Mouse (Mus musculus) heart, embryonic 15.5 days (tissue): ENCODE results near the gene Bdnf. TPM values are rescaled to one million over a fixed set of nuclear protein-coding genes. Genes with fewer than 3 reads are reported as not detected.

ENCODE experiments used
- ATAC-seq: fragments of 200-750 bp; cut with Nextera tagmentation; replicated peaks from 2 replicates; pipeline ENCODE4 v1.8.0; 2017; ENCODE audit warnings: low read depth, moderate TSS enrichment; ENCODE audit not compliant: insufficient number of reproducible peaks, insufficient read depth, low FRiP score
- H3K27ac ChIP-seq: fragments of 300-500 bp; sonication (generic); 2 replicates; pipeline ENCODE4 v1.5.1; 2015; ENCODE audit warnings: mild to moderate bottlenecking, inconsistent platforms
- H3K27me3 ChIP-seq: fragments of 300-500 bp; sonication (generic); 2 replicates; pipeline ENCODE4 v1.6.1; 2015; ENCODE audit warnings: inconsistent platforms
- H3K36me3 ChIP-seq: fragments of 300-500 bp; sonication (generic); 2 replicates; pipeline ENCODE4 v1.6.1; 2015; ENCODE audit warnings: mild to moderate bottlenecking, inconsistent platforms
- H3K4me1 ChIP-seq: fragments of 300-500 bp; sonication (generic); replicated peaks from 2 replicates; pipeline ENCODE4 v1.6.1; 2015; ENCODE audit warnings: inconsistent platforms
- H3K4me2 ChIP-seq: fragments of 300-500 bp; sonication (generic); 2 replicates; pipeline ENCODE4 v1.6.1; 2015; ENCODE audit warnings: inconsistent platforms, mild to moderate bottlenecking, moderate library complexity
- H3K4me3 ChIP-seq: fragments of 300-500 bp; sonication (generic); 2 replicates; pipeline ENCODE4 v1.5.1; 2015; ENCODE audit warnings: mild to moderate bottlenecking, inconsistent platforms
- H3K9ac ChIP-seq: fragments of 300-500 bp; sonication (generic); 2 replicates; pipeline ENCODE4 v1.6.1; 2015; ENCODE audit warnings: mild to moderate bottlenecking, inconsistent platforms
- H3K9me3 ChIP-seq: fragments of 300-500 bp; sonication (generic); replicated peaks from 2 replicates; pipeline ENCODE4 v1.6.1; 2016; ENCODE audit warnings: inconsistent platforms
- WGBS: fragments of 180-500 bp; shearing (Covaris S2); methylation state at CpG from one replicate; pipeline ENCODE4 v1.1.7; 2015; ENCODE audit warnings: mixed read lengths; 5-methylcytosine and 5-hydroxymethylcytosine counted together
- polyA plus RNA-seq: library from polyadenylated mRNA; unstranded; fragments of >200 nt; fragmentation: Nextera tagmentation; extraction: Ambion mirVana; gene quantifications from 2 replicates; pipeline ENCODE4 v1.2.1, GENCODE M21; 2015

Bdnf gene
- polyA plus RNA-seq, 1 experiment from 2014 or later = 0.50 TPM

DNA sequence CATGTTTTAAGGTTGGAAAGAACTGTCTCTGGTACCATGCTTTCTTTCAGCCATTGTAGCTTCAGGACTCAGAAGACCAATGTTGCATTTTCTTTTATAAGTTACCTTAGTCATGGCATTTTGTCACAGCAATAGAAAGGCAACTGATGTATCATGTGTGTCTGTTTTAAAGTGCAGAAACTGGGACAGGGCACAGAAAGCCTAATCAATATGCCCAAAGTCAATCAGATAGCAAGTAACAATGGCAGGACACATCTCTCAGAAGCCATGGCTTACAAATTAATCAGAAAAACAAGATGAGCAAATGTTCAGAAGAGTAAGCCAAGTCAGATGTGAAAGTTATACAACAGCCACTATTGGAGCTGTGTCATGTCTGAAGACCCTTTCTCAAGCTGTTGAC is 73.9 kb downstream of the Bdnf start:
- no peak overlapping the region for H3K4me2 ChIP-seq
- H3K9me3 ChIP-seq = no peaks in the 10 kb centered on the region
- H3K9ac ChIP-seq = no peak overlapping the region

DNA sequence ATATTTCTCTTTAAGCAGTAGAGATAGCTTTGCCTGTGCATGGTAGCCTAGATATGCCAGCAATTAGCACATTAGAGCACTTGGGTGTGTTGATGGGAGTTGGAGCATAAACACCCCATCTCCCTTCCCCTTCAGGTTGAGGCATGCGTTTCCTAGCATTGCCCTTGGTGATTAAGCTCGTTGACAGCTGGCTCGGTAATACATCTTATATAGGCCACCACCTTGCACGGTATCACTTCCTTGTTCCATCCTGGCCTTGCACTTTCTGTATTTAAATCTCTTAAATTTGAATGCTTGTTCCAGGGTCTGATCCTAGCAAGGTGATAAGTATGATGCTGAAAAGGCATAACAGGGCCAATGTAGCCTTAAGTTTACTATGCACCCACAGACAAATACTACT is 74.3 kb downstream of the Bdnf start:
- Histone ChIP-seq H3K4me2 (no peak overlapping the region), H3K9me3 (no peaks in the 10 kb centered on the region), H3K4me3 (no peak overlapping the region), H3K9ac (no peak overlapping the region), H3K4me1 (no peaks in the 10 kb centered on the region), H3K27me3 (no peaks in the 10 kb centered on the region), H3K36me3 (no peaks in the 10 kb centered on the region), H3K27ac (no peak overlapping the region)
- WGBS = 64% methylated on average over 4 of the region's 4 CpGs
- no peak for ATAC-seq

More for the DNA sequence above, 73.9 kb downstream of the Bdnf start:
- Histone ChIP-seq H3K4me1 (no peaks in the 10 kb centered on the region), H3K4me3 (no peak overlapping the region), H3K27ac (no peak overlapping the region), H3K36me3 (no peaks in the 10 kb centered on the region), H3K27me3 (no peaks in the 10 kb centered on the region)
- no peak for ATAC-seq

DNA sequence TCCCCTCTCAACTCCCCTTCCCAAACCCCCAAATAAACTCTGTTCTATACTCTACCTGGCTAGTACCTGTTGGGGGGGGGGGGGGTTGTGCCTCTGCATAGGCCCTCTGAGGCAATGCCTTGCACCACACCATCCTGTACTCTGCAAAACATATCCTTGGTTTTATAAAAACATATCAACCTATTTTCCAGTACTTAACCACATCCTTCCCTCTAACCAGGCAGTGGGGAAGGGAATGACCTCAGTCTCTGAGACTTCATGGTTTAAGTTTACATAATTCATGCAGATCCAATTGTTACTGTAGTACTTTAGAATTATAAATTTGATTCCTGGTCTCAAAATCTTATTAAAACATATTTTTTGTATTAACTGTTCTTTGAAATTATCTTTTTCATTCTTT is 75.5 kb downstream of the Bdnf start:
- H3K9me3 ChIP-seq = no peaks in the 10 kb centered on the region
- no peak overlapping the region for H3K4me3 ChIP-seq
- no peak overlapping the region for H3K27ac ChIP-seq
- H3K9ac ChIP-seq = no peak overlapping the region
- H3K27me3 ChIP-seq = no peaks in the 10 kb centered on the region
- no peak for ATAC-seq
- H3K4me2 ChIP-seq = no peak overlapping the region
- no peaks in the 10 kb centered on the region for H3K36me3 ChIP-seq
- no peaks in the 10 kb centered on the region for H3K4me1 ChIP-seq

DNA sequence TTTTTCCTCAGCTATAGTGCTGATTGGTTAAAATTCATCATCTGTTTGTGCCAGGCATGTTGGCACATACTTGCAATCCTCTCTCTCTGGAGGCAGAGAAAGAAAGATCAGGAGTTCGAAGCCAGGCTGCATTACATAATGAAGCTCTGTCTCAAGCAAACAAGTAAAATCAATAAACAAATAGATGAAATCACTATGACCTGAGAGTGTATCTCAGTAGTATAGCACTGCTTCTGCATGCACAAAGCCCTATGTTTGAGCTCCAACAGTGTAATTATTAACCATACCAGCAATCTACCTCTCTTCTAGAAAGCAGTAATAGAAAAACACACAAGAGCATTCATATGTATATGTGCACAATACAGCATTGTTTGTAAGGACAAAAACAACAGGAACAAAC is 76.0 kb downstream of the Bdnf start:
- Histone ChIP-seq H3K9ac (no peak overlapping the region), H3K4me2 (no peak overlapping the region), H3K27me3 (no peaks in the 10 kb centered on the region), H3K36me3 (no peaks in the 10 kb centered on the region), H3K4me1 (no peaks in the 10 kb centered on the region), H3K9me3 (no peaks in the 10 kb centered on the region), H3K4me3 (no peak overlapping the region), H3K27ac (no peak overlapping the region)
- ATAC-seq = no peak
- 70% methylated on average over 1 of the region's 1 CpGs for WGBS

DNA sequence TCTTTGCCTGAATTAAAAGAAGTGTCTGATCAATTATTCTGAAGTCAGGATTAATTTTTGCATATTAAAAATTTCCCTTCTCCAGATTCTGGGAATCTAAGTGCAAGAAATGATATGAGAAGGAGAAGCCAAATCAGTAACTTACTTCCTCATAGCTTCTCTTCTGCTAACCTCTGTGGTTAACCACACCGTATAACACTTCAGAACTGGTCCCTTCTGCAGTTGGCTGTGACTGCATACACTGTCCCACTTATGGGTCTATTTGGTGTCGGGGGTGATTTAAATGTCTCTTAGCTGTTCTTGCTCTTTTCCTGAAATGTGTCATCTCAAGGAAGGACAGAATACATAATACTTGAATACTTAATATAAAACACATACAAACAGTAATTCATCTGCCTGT is 81.8 kb downstream of the Bdnf start:
- ATAC-seq = no peak
- Histone ChIP-seq H3K4me2 (no peak overlapping the region), H3K36me3 (no peaks in the 10 kb centered on the region), H3K4me1 (no peaks in the 10 kb centered on the region), H3K27ac (no peak overlapping the region), H3K4me3 (no peak overlapping the region), H3K9ac (no peak overlapping the region), H3K9me3 (no peaks in the 10 kb centered on the region), H3K27me3 (no peaks in the 10 kb centered on the region)
- WGBS = 76% methylated on average over 2 of the region's 2 CpGs

DNA sequence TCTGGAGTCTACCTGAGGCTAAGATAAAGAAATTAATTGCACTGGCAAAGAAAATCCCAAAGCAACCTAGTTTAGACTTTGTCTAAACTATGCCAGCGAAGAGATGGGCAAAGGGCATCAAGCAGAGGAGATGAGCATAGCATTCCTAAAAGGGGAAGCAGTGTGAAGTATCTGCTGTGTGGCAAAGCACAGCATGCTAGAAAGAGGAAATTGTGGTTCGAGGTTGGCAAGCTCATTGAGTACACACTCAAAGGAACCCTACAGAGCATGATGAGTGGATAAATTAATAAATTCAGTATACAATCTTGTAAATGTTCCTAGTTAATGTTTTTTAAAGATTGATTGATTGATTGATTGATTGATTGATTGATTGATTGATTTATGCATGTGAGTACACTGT is 92.3 kb downstream of the Bdnf start:
- ATAC-seq = no peak
- WGBS = 76% methylated on average over 2 of the region's 2 CpGs
- no peaks in the 10 kb centered on the region for H3K4me1 ChIP-seq
- no peaks in the 10 kb centered on the region for H3K9me3 ChIP-seq
- no peaks in the 10 kb centered on the region for H3K36me3 ChIP-seq
- H3K4me2 ChIP-seq = no peak overlapping the region
- H3K27ac ChIP-seq = no peak overlapping the region
- no peak overlapping the region for H3K9ac ChIP-seq
- no peak overlapping the region for H3K4me3 ChIP-seq
- H3K27me3 ChIP-seq = no peaks in the 10 kb centered on the region

DNA sequence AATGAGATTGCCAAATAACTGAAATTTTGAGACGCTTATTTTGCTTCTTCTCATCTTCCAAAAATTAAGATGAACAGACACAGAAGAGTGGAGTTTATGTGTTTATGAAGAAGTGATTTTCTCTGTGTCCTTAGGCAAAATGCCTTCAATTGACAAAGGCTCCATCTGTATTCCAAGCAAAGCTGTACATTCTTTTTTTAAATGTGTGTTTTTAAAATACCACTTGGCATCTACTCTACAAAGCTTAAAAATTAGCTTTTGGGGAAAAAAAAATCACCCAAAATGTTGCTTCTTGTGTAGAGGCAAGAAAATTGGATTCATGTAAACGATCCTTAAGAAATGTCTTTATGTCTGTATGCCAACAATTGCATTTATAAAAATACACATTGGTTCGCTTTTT is 94.3 kb downstream of the Bdnf start:
- Histone ChIP-seq H3K4me1 (no peaks in the 10 kb centered on the region), H3K9me3 (no peaks in the 10 kb centered on the region), H3K27ac (no peak overlapping the region), H3K4me2 (no peak overlapping the region), H3K9ac (no peak overlapping the region), H3K36me3 (no peaks in the 10 kb centered on the region), H3K4me3 (no peak overlapping the region), H3K27me3 (no peaks in the 10 kb centered on the region)
- ATAC-seq = no peak
- 72% methylated on average over 3 of the region's 3 CpGs for WGBS

DNA sequence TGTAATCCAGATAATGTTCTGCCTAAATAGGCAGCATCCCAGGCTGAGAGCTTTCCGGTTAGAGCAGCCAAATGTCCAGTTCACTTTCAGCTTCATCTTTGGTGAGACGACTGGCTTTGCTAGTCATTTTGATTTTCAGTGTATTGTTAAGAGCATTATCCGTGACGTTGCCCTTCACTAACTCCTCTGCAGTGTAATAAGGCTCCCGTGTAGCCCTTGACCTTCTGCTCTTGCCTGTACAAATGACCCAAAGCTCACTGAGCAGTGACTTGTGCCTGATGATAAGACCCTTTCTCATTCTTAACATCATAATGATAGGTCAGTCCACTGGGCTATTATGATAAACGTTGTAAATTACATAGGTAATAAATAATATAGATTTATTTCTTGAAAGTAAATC is 101.9 kb downstream of the Bdnf start:
- Histone ChIP-seq H3K9me3 (no peaks in the 10 kb centered on the region), H3K4me1 (no peaks in the 10 kb centered on the region), H3K27me3 (no peaks in the 10 kb centered on the region), H3K4me2 (no peak overlapping the region), H3K4me3 (no peak overlapping the region), H3K9ac (no peak overlapping the region), H3K36me3 (no peaks in the 10 kb centered on the region), H3K27ac (no peak overlapping the region)
- 70% methylated on average over 6 of the region's 6 CpGs for WGBS
- no peak for ATAC-seq

Other genes with a start within 250 kb of the Bdnf start
- gene Lin7c, start 216.2 kb downstream of the Bdnf start, polyA plus RNA-seq = 37.3 and 37.7 TPM in 2 replicates
- gene Lgr4, start 242.9 kb downstream of the Bdnf start, polyA plus RNA-seq = 10.7 and 11.3 TPM in 2 replicates